Mouse (Mus musculus): ENCODE data around the gene Tbc1d12.
"Not testable (repeated sequence)": the region's sequence is repeated elsewhere in the genome, so short reads cannot be mapped to it uniquely, and the experiment has no call there.

Gene Tbc1d12

DNA sequence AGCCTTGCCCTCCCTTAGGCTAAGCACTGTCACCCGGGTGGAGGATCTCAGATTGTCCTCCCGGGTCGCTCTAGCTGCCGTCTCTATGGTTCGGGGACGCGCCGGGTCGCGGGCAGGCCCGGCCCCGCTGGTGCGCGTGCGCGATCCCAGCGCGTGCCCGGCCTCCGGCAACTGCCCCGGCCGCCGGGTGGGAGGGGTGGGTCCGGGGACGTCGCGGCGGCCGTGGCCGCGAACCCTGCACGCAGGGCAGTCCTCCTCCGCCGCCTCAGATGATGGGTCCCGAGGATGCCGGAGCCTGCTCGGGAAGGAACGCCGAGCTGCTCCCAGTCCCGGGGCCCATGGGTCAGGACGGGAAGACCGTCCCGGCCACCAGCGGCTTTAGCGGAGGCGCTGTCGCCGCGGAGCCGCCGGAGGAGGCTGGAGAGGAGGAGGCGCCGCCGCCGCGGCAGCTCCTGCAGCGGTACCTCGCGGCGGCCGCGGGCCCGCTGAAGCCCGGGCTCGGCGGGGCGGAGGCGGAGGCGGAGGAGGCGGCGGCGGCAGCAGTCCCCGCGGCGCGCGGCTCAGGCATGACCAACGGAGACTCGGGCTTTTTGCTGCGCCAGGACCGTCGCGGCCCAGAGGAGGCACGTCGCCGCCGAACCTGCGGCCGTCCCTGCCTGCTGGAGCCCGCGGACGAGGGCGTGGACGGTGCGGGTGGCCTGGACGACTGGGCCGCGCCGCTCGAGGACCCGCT is at the start of gene Tbc1d12:
Gene Tbc1d12, plus strand, starts transcription at position 142 of the 733 bp plus-strand sequence.
- DNase-seq (ENCODE audit: low spot score) = peak; percentile 91

DNA sequence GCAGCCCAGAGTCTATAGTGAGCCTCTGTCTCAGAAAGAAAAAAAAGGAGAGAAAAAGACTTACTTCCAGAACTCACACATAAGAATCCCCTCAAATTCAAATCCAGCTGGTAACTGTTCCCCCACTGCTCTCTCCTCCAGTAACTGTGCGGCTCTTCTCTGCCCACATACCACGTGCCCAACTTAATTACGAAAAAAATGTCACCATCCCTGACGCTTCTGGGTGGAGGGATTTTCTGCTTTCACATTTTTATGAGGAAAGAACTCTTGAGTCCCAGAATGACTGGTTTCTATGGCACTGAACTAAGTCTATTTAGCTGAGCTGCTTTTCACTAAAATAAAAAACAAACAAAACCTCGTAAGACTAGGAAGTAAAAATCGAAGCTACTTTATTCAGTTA is 48.6 kb upstream of the Tbc1d12 start:
- no peak for DNase-seq (ENCODE audit: low spot score)

DNA sequence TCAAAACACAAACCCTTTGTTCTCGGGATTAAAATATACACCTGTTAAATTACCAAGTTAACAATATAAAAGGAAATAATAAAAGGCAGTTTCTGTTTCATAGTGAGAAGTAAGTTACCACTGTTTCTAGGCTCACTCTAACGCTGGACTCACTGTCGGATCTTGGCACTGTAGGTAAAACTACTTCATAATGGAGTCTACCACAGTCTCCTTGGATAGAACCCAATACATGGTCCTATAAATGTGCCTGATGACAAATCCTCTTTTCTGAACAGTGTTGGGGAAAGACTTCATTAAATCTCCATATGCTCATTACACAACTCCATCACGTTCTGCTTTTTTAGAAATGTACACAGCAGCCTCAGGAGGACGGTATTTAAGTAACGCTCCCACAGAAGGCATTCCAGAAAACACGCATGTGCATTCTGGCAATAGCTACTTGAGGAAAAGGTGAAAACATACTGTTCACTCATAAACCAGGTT is 42.8 kb upstream of the Tbc1d12 start:
- no peak for DNase-seq (ENCODE audit: low spot score)

DNA sequence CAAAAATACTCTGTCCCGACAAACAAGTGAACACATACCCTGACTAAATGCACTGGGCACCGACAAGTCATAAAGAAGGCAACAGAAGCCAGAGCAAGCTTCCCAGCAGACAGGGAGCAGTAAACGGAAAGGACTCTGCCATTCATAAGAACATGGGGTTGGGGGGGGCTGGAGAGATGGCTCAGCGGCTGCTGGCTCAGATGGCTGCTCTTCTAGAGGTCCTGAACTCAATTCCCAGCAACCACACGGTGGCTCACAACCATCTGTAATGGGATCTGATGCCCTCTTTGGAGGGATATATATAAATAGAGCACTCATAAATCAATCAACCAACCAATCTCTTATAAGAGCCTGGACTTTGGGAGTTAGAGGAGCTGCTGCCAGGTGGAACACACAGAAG is 39.8 kb upstream of the Tbc1d12 start:
- DNase-seq (ENCODE audit: low spot score) = no peak

DNA sequence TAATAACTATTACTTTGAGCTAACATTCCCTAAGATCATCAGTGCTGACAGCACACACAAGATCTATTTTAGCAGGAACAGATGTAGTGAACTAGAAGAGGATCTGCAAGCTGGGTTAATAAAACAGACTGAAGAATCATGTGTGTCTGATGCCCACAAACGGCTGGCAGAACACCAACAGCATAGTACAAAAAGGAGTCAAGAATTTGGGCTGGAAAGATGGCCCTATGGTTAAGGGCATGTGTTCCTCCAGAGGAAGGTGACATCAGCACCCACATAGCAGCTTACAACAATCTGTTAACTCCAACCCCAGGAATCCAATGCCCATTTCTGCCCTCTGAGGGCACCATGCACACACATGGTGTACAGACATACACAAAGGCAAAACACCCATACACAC is 38.1 kb upstream of the Tbc1d12 start:
- no peak for DNase-seq (ENCODE audit: low spot score)

DNA sequence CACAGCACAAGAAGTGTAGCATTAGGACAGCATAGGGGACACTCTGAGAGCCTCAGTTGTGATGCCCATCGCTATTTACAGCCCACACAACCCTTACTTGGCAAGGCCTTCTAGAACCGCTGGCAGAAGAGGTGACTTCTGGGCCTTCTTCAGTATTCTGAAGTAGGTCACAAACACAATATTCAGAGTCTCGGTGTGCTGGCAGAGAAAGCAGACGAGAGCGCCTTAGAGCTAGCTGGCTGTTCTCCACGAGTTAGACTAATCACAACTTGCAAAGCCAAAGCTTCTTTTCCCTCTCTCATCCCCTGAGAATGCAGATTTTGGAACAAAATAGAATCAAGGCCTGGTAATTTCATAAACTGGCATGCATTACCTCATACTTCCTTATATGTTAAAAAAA is 37.6 kb upstream of the Tbc1d12 start:
- no peak for DNase-seq (ENCODE audit: low spot score)

DNA sequence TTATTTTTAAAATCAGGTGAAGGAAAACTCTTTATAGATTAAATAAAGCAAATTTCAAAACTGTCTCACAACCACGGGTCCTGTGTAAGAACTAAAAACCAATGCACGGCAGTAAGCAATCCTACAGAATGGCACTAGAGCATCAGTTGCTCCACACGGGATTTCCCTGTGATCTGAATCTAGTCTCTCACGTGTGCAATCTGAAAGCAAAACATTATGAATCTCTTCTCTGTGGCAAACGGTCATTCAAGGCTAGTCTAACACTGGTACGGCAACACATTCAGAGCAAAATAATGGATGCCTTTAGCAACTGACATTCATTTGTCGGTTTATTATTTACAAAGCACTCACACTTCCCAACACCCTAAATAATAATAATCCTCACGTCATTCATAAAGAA is 18.2 kb upstream of the Tbc1d12 start:
- DNase-seq (ENCODE audit: low spot score) = no peak

DNA sequence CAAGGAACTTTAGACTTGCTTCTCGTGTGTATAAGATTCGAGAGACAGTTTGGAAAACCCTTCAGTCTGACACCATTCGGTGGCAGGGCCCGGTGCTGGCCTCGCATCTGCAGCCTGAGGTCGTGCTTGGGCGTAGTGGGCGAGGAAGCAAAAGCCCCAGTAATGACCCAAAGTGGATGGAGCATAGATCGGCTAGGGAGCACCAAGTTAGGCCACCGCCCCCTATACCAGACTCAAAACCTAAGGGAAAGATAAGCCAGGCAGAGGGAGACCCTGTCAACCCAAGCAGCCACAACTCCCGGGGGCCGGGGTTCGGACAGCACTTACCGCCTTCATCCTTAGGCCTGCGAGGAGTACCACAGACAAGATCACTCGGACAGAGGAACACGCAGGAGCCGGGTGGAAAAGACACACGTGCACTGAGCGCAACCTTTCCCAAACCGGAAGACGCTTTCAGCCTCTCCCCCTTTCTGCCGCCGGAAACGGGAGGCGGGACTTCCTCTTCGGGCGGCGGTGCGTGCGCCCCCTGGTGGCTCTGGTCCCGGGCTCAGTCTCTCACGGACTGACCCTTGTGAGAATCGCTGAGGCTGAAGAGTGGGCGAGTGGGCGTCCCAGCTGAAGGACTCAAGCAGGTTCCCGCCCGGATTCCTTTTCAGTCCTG is 17.5 kb upstream of the Tbc1d12 start, which contains the start of gene Noc3l:
Gene Noc3l, minus strand, starts transcription at position 472 of the 661 bp plus-strand sequence.
- DNase-seq (ENCODE audit: low spot score) = peak; percentile 96

DNA sequence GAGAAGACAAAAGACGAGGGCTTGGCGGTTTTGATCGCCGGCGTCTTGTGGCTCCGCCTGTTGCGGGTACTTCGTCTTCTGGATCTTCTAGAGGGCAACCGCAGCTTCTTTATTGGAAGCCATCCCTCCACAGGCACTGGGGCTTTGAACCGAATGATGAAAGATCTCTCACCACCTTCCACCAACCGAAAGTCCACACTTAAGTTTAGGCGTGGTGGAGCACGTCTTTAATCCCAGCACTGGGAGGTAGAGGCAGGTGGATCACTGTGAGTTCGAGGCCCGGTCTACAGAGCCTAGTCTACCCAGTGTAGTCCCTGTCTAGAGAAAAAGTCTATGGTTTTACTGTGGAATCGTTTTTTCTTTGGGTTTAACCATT is 17.0 kb upstream of the Tbc1d12 start:
- DNase-seq (ENCODE audit: low spot score) = no peak

DNA sequence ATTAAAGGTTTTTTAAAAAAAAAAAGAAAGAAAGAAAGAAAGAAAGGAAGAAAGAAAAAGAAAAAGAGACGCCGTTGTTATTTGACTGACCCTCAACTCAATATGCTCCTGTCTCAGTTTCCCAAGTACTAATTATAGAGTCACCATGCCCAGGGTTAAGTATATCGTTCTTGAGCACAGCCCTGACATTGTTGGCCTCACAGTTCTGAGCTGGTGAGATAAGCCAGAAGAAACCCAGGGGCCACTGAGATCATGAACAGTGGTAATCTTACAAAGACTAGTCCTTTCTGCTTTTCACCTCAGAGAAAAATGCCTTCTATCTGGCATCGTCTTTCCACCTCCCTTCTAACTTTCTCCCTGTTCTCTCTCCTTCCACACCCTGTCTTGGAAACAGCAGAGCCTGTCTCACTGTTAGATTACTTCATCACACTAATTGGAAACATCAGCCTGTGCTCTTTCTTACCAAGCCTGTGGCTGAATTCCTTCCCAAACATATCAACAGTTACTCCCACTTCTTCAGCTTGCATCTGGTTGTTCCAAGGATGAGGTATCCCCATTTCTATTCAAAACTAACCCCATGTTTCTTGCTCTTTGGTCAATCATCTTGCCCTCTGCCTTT is 16.1 kb upstream of the Tbc1d12 start:
- no peak for DNase-seq (ENCODE audit: low spot score)

DNA sequence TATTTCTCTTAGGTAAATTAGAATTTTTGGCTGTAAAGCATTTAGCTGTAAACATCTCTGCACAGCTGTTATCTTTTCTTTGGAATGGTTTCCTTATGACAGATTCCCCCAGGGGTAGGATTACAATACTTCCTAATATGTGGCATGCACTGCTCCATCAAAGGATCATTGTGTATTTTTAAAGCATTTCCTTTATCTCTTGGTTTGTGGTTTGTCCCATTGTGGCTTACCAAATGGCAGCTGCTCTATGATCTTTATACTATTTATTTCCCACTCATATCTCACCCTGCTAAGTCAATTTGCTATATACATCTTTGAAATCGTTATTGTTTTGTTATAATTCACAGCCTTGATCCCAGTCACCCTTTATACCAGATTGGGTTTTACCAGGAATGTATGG is 3.2 kb upstream of the Tbc1d12 start:
- no peak for DNase-seq (ENCODE audit: low spot score)

DNA sequence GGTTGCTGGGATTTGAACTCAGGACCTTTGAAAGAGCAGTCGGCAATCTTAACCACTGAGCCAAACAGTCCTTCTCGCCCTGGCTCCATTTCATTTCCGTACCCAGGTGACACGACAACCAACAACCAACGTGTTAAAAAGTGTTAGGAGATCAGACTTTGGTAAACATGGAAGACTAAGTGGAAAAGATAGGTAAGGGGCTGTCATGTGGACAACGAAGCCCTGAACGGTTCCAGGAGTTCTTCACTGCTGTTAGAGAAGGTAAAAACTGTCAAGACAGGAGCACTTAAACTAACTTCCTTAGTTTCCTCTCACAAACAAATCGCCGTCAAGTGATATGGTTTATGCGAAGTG is 318 bp upstream of the Tbc1d12 start:
- DNase-seq (ENCODE audit: low spot score) = no peak

DNA sequence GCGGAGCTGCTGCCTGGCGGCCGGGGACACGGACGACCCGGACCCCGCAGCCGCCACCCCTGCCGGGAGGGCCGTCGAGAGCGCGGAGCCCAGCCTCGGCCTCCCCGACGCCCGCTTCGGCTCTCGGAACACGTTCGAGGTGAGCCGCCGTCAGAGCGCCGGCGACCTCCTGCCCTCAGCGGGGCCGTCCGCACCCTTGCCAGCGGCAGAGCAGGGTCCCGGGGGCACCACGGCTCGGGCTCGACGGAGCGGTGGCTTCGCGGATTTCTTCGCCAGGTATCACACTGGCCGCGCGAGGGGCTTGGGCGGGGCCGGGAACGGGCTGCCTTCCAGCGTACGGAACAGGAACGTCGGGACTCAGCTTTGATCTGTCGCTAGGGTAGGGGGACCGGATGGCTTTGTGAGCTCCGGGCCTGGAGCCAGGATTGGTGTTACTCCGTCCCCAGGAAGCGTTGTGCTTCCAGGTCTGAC is 827 bp downstream of the Tbc1d12 start:
- peak; percentile 45 for DNase-seq (ENCODE audit: low spot score)

DNA sequence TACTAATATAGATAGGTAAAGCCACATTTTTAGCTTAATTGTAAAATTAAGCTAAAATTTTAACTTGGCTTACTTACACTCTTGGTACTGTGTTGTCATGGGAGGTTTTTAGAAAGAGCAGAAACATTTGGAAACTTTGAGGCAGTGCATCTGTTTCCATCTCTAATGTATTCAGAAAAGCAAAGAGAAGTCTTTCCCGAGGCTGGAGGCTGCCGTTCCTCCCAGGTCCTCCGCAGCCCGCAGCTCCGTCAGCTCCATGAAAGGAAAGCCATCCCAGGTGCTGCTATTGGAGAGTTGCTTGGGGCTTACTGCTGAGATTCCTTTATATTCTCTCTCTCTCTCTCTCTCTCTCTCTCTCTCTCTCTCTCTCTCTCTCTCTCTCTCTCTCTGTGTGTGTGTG is 8.4 kb downstream of the Tbc1d12 start:
- no peak for DNase-seq (ENCODE audit: low spot score)

DNA sequence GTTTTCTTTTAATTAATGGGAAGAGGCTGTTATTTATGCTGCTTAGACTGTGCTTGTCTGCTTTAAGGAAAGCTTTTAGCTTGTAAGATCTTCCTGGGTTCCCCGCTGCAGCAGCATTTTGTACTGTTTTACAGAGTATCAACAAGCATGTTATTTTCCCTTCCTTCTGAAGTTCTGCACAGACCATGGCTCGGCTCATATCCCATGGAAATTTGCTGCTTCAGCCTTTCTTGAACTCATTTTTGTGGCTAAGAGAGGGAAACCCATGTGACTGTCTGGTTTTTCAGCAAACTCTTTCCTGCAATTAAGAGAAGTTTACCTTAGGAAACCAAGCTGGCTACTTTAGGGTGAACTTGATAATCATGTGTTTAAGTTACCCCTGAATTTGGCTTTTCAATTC is 10.0 kb downstream of the Tbc1d12 start:
- DNase-seq (ENCODE audit: low spot score) = no peak

DNA sequence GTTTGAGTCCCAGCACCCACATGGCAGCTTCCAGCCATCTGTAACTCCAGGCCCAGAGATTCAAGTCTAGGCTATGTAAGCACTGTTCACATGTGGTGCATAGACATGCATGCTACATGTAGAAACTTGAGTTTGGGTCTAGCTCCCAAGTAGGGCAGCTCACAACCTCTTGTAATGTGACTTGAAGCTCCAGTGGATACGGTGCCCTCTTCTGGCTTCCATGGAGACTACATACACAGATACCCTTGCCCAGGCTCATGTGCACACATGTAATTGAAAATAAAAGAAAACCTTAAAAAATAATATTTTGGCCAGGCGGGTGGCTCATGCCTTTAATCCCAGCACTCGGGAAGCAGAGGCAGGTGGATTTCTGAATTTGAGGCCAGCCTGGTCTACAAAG is 21.8 kb downstream of the Tbc1d12 start:
- no peak for DNase-seq (ENCODE audit: low spot score)

DNA sequence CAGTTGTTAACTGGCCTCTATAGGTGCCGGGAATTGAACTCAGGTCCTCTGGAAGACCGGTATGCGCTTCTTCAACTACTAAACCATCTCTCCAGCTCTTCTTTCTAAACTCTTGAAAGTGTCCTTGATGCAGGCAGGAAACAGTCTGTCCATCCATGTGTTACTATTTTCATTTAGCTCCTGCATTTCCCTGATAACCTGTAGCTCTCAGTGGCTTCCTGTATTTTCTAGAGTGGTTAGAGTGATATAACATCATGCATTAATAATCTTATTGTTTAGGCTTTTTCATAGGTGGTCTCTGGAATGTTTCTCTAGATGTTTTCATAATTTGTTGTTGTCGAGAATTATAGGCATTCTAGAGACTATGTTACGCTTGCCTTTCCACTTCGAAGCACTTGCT is 26.1 kb downstream of the Tbc1d12 start:
- no peak for DNase-seq (ENCODE audit: low spot score)

DNA sequence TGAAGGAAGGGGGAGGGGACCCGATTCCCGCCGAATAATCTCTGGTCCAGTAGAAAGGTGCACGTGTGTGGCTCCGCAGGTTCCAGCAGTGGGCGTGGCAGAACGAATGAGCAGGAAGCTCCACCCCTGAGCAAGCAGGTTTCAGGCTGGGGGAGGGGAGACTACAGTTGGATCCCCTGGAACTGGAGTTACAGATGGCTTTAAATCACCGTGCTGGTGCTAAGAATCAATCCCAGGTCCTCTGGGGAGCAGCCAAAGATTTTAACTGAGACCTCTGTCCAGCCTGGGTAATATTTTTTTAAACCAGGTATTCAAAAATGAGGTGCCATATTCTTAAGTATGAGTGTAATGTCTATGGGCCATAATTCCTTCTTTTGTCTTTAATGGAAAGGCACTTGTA is 38.4 kb downstream of the Tbc1d12 start:
- not testable (repeated sequence) for DNase-seq (ENCODE audit: low spot score)

DNA sequence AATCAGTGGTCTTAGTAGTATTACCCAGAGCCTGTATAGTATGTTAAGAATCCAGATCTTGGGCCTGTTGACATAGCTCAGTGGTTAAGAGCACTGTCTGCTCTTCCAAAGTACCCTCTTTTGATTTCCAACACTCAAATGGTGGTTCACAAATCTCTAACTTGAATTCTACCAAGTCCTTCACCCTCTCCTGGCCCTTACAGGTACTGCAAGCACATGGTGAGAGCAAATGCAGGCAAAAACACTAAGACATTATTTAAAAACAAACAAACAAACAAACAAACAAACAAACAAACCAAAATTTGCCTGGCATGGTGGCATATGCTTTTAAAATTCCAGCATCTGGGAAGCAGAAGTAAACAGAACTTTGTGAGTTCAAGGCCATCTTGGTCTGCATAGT is 43.9 kb downstream of the Tbc1d12 start:
- no peak for DNase-seq (ENCODE audit: low spot score)

DNA sequence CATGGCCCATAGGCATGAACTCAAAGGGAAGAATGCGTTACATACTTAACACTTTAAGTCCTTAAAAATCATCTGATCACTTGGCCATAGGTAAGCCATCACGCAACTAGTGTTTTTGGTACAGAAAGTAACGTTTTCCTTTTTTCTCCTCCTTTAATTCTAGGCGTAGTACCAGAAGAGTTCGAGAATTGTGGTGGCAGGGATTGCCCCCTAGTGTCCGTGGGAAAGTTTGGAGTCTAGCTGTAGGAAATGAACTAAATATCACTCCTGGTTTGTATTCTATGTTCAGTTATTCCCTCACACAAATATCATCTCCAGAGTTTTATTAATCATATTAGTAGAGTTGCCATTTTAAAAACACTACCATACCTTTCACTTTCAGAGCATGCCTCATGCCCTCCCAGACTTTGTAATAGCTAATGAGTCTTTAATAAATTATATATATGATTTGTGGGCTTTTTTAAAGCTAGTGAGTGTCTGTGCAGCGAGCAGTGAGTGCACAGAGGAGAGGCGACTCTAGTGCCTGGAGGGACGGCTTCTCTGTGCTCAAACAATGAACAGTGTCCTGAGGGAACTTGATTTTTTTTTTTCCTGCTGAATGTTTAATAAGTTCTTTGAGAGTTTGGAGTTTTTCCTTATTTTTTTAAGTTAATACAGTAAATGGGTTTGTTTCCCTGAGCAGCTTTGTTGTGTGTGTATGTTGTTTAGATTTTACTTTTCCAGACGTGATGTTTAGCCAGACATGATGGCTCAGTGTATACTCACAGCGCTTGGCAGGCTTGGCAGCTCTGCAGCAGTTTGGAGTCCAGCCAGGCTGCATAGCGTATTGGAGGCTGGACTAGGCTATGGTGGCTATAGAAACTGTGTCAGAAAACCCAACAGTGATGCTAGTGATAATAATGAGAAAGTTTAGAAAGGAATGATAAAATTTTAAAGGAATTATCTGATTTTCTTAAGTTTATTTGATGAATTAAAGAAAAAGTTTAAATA is 65.1 kb downstream of the Tbc1d12 start:
- no peak for DNase-seq (ENCODE audit: low spot score)

DNA sequence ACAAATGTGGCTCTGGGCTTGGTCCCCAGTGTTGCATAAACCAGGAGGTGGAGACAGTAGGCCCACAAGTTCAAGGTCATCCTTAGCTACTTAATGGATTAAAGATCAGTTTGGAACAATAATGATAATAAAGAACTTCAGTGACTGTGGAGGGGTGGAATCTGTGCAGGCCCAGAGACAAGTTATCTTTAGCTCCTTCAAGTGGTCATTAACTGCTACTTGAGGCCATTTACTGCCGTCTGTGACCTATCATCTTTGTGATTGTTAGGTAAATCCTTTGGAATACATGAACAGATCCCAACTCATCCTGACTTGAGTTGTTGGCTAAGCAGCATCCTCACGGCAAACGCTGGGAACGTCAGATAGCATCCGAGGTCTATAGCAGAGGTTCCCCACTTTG is 66.1 kb downstream of the Tbc1d12 start:
- no peak for DNase-seq (ENCODE audit: low spot score)

DNA sequence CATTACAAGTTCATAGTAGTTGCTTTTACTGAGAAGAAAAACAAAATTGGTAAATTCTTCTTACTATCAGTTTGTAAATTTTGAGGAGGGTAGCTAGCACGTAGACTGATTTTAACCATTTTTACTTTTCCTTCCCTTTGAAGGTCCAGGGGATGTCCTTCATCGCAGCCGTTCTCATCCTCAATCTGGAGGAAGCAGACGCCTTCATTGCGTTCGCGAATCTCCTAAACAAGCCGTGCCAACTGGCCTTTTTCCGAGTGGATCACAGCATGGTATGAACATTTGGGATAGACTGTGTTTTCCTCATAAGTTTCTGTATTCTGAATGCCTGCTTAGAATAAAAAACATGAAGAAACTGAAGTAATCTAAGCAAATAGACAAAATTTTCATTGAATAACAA is 77.4 kb downstream of the Tbc1d12 start:
- DNase-seq (ENCODE audit: low spot score) = no peak

Data from ovary, postnatal 14 days (tissue).